Mouse (Mus musculus): ENCODE results near the gene Acsm1. TPM values are rescaled to one million over a fixed set of nuclear protein-coding genes. Genes with fewer than 3 reads are reported as not detected.
"Not testable (repeated sequence)": the region's sequence is repeated elsewhere in the genome, so short reads cannot be mapped to it uniquely, and the experiment has no call there.

Acsm1 gene
- 0.28 and 0.52 TPM in 2 replicates for polyA plus RNA-seq (2015; fragmentation: Nextera tagmentation; extraction: Ambion mirVana)

DNA sequence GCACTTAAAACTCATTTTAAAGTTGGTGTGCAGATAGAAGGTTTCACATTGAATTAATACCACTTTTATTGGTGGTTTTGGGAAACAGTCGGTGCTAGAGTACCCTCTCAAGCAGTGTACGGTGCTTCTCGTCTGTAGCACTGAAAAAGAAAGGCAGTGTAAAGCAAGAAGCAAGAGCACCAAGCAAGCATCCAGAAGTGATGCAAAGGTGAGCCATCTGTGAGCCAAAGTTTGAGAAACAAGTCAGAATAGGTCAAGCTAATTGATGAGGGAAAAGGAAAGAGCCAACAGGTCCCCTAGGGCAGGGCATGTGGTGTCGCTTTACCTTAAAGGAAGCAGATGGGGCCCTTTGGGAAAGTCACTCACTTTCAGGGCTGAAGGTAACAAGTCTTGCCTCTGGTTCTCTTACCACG, at the start of gene Acsm1:
Acsm1 (plus strand) TSS at position 363 of the 413 bp plus-strand sequence.
- Histone ChIP-seq H3K27ac (replicated peaks) (no peak within 1 kb of the TSS), H3K4me2 (replicated peaks) (no peak within 1 kb of the TSS), H3K4me1 (no peaks in the 10 kb centered on the region), H3K9me3 (replicated peaks) (no peaks in the 10 kb centered on the region), H3K27me3 (no peaks in the 10 kb centered on the region), H3K4me3 (replicated peaks) (no peak within 1 kb of the TSS), H3K9ac (no peak within 1 kb of the TSS), H3K36me3 (no peaks in the 10 kb centered on the region)
- no peak for ATAC-seq (ENCODE audit: insufficient number of reproducible peaks, low FRiP score, low TSS enrichment, low read depth)
- WGBS = 71% methylated on average over 5 of the region's 5 CpGs

DNA sequence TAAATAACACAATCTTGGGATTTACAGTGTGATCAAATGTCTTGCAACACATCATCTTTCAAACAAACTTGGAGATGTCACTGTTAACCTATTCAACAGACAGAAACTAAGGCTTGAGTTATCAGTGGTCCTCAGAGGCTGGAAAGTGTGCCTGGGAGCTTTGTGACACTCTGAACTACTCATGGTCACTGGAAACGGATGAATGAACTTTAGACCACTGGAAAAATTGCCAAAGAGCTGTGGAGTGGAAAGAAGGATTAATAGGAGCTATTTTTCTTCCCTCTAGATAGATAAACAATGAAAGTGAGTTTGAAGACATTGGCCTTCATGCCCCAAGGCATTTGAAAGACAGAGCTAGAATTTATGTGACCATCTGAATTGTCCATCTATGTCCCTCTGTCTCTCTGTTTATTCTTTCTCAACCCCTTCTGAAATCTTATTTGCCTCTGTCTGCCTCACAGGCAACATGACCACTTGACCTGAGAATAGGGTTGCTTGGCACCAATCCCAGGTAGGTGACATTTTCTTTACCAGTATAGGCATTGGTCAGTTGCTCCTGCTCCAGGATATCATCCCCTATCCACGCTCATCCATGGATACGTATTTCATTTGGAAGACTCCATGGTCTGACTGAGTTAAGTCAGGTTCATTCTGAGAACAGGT, 46.9 kb upstream of the Acsm1 start:
- WGBS = 77% methylated on average over 3 of the region's 3 CpGs
- Histone ChIP-seq H3K27ac (replicated peaks) (no peak overlapping the region), H3K4me3 (replicated peaks) (no peak overlapping the region), H3K36me3 (no peaks in the 10 kb centered on the region), H3K27me3 (no peaks in the 10 kb centered on the region), H3K4me2 (replicated peaks) (no peak overlapping the region), H3K9ac (no peak overlapping the region), H3K4me1 (no peaks in the 10 kb centered on the region), H3K9me3 (replicated peaks) (no peaks in the 10 kb centered on the region)
- no peak for ATAC-seq (ENCODE audit: insufficient number of reproducible peaks, low FRiP score, low TSS enrichment, low read depth)

DNA sequence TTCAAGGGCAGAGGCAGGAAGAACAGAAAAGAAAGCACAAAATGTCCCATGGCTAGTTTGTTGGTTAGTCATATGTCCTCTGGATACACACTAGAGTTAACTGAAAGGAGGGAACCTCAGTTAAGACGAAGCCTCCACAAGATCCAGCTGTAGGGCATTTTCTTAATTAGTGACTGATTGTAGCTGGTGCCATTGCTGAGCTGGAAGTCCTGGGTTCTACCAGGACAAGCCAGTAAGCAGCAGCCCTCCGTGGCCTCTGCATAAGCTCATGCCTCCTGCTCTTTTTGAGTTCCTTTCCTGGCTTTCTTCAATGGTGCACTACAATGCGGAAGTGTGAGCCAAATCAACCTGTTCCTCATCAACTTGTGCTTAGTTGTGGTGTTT, 46.4 kb upstream of the Acsm1 start:
- no peak overlapping the region for H3K4me2 ChIP-seq (replicated peaks)
- ATAC-seq (ENCODE audit: insufficient number of reproducible peaks, low FRiP score, low TSS enrichment, low read depth) = no peak
- no peak overlapping the region for H3K4me3 ChIP-seq (replicated peaks)
- no peaks in the 10 kb centered on the region for H3K27me3 ChIP-seq
- H3K9me3 ChIP-seq (replicated peaks) = no peaks in the 10 kb centered on the region
- no peak overlapping the region for H3K9ac ChIP-seq
- no peaks in the 10 kb centered on the region for H3K36me3 ChIP-seq
- WGBS = 72% methylated on average over 3 of the region's 3 CpGs
- H3K4me1 ChIP-seq = no peaks in the 10 kb centered on the region
- H3K27ac ChIP-seq (replicated peaks) = no peak overlapping the region

DNA sequence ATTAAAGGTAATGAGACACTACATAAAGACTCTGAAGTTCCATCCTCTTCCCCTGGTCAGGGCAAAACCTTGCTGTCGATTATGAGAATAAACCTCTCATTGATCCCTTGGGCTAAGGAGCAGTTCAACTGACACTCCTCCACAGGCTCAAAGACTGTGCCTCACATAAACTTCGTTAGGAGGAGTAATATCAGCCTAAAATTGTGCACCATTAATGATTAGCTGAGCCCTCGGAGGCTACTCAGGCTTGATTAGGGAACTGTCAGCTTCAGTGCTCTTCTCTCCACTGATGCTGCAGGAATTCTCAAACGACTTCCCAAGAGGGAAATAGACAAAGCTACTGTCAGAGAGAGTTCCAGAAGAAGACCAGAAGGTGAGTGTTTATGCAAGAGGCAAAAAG, 45.4 kb upstream of the Acsm1 start:
- Histone ChIP-seq H3K27ac (replicated peaks) (no peak overlapping the region), H3K4me1 (no peaks in the 10 kb centered on the region), H3K9ac (no peak overlapping the region), H3K36me3 (no peaks in the 10 kb centered on the region), H3K4me2 (replicated peaks) (no peak overlapping the region), H3K4me3 (replicated peaks) (no peak overlapping the region), H3K27me3 (no peaks in the 10 kb centered on the region), H3K9me3 (replicated peaks) (no peaks in the 10 kb centered on the region)
- no peak for ATAC-seq (ENCODE audit: insufficient number of reproducible peaks, low FRiP score, low TSS enrichment, low read depth)
- 52% methylated on average over 4 of the region's 4 CpGs for WGBS

DNA sequence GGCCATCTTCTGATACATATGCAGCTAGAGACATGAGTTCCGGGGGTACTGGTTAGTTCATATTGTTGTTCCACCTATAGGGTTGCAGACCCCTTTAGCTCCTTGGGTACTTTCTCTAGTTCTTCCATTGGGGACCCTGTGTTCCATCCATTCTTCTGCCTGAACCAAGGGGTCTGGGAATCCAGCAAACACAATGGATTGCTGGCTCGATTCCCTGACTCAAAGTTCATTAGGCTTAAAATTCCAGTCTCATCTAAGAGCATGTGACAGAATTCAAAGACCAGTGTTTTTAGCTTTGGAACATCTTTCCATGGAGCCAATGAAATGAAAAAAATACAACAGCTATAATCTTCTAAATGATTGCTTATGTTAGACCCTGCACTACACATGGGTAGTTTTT, 44.4 kb upstream of the Acsm1 start:
- not testable (repeated sequence) for ATAC-seq (ENCODE audit: insufficient number of reproducible peaks, low FRiP score, low TSS enrichment, low read depth); H3K36me3 ChIP-seq; H3K27me3 ChIP-seq; H3K9ac ChIP-seq; H3K27ac ChIP-seq (replicated peaks); H3K4me1 ChIP-seq; H3K4me2 ChIP-seq (replicated peaks); H3K9me3 ChIP-seq (replicated peaks); H3K4me3 ChIP-seq (replicated peaks)
- WGBS = 86% methylated on average over 2 of the region's 2 CpGs

DNA sequence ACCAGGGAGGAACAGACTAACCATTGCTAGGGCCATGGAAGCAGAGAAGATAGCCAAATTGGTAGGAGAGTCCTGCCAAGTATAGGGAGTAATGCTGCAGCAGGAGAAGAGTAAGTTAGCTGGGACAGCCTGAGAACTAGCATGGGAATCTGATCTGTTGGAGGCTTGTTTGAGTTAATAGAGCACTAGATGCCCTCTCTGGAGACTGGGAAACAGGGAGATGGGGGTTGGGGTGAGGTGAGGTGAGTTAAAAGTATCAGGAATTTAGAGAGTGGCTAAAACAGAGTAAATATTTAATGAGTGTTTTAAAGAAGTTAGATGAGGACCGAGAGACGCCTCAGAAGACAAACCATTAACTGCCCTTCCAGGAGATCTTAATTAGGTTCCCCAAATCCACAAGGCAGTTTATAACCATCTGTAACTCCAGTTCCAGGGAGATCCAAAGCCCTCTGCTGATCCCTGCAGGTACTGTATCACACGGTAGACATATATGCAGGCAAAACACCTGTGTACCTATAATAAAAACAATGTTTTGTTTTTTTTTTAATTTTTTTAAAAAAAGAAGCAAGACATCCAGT, 12.2 kb upstream of the Acsm1 start:
- H3K9me3 ChIP-seq (replicated peaks) = no peaks in the 10 kb centered on the region

DNA sequence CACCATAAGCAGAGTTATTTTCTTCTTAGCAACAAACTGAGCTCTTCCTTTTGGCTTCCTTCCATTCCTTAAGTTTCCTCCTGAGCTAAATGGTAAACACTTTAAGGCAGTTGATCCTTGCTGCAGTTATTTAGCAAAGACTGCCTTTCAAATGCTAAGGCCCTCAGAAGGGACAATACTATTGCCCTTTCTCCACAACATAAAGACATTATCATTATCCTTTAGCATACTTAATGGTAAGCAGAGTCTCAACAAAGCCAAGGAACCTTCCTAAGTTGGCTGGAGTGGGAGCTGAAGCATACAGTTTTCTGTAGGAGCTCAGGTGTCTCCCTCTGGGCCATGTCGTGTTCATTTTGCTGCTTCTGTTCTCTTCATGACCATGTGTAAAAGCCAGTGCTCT, 11.5 kb upstream of the Acsm1 start:
- Histone ChIP-seq H3K4me1 (no peaks in the 10 kb centered on the region), H3K4me3 (replicated peaks) (no peak overlapping the region), H3K36me3 (no peaks in the 10 kb centered on the region), H3K27ac (replicated peaks) (no peak overlapping the region), H3K9ac (no peak overlapping the region), H3K27me3 (no peaks in the 10 kb centered on the region), H3K9me3 (replicated peaks) (no peaks in the 10 kb centered on the region), H3K4me2 (replicated peaks) (no peak overlapping the region)
- no peak for ATAC-seq (ENCODE audit: insufficient number of reproducible peaks, low FRiP score, low TSS enrichment, low read depth)
- 27% methylated on average over 1 of the region's 1 CpGs for WGBS

More for the DNA sequence above, 12.2 kb upstream of the Acsm1 start:
- ATAC-seq (ENCODE audit: insufficient number of reproducible peaks, low FRiP score, low TSS enrichment, low read depth) = no peak
- no peak overlapping the region for H3K4me3 ChIP-seq (replicated peaks)
- no peaks in the 10 kb centered on the region for H3K27me3 ChIP-seq
- no peaks in the 10 kb centered on the region for H3K4me1 ChIP-seq
- H3K27ac ChIP-seq (replicated peaks) = no peak overlapping the region
- WGBS = 74% methylated on average over 3 of the region's 3 CpGs
- H3K4me2 ChIP-seq (replicated peaks) = no peak overlapping the region
- no peak overlapping the region for H3K9ac ChIP-seq
- no peaks in the 10 kb centered on the region for H3K36me3 ChIP-seq

DNA sequence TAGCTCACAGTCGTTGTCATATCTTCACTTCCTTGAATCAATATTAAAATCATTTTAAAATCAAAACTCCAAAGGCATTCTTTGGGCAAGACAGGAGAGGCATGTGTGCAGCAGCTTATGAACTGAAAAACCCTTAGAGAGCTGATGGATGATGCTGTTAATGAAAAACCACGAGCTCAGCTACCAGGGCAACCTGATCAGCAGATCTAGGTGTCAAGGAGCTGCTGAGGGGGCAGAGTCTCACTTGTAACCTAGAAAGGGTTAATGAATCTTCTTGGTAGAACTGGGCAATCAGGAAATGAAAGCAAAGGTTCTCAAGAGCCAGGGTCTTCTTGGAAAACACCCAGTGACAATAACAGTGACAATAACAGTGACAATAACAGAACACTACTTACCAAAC, 10.3 kb upstream of the Acsm1 start:
- 52% methylated on average over 2 of the region's 2 CpGs for WGBS
- no peak overlapping the region for H3K9ac ChIP-seq
- no peaks in the 10 kb centered on the region for H3K4me1 ChIP-seq
- H3K4me3 ChIP-seq (replicated peaks) = no peak overlapping the region
- H3K4me2 ChIP-seq (replicated peaks) = no peak overlapping the region
- H3K27me3 ChIP-seq = no peaks in the 10 kb centered on the region
- no peaks in the 10 kb centered on the region for H3K9me3 ChIP-seq (replicated peaks)
- no peaks in the 10 kb centered on the region for H3K36me3 ChIP-seq
- H3K27ac ChIP-seq (replicated peaks) = no peak overlapping the region
- ATAC-seq (ENCODE audit: insufficient number of reproducible peaks, low FRiP score, low TSS enrichment, low read depth) = no peak

DNA sequence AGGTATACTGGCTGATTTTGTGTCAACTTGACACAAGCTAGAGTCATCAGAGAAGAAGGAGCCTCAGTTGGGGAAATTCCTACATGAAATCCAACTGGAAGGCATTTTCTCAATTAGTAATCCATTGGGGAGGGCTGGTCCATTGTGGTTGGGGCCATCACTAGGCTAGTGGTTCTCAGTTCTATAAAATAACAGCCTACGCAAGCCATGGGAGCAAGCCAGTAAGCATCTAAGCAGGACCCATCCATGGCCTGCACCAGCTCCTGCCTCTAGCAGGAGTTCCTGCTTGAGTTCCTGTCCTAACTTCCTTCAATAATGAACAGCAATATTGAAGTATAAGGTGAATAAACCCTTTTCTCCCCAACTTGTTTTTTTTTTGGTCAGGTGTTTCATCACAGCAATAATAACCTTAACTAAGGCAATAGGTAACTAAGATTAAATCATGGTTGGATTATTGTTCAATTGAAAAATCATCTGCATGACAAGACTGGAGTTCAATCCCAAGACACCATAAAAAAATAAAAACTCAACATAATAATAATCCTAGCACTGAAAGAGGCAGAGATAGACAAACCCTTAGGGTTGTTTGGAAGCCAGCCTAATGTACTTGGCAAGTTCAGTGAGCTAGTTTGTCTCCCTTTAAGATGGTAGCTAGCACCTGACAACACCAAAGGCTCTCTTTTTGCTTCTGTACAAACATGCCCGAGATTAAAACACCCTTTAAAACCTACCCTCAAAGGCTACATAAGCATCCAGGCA, 5.5 kb upstream of the Acsm1 start:
- no peaks in the 10 kb centered on the region for H3K36me3 ChIP-seq
- H3K27ac ChIP-seq (replicated peaks) = no peak overlapping the region
- H3K9me3 ChIP-seq (replicated peaks) = no peaks in the 10 kb centered on the region
- ATAC-seq (ENCODE audit: insufficient number of reproducible peaks, low FRiP score, low TSS enrichment, low read depth) = no peak
- H3K4me1 ChIP-seq = no peaks in the 10 kb centered on the region
- no peak overlapping the region for H3K4me2 ChIP-seq (replicated peaks)
- H3K9ac ChIP-seq = no peak overlapping the region
- WGBS = 69% methylated on average over 2 of the region's 2 CpGs
- no peak overlapping the region for H3K4me3 ChIP-seq (replicated peaks)
- H3K27me3 ChIP-seq = no peaks in the 10 kb centered on the region

DNA sequence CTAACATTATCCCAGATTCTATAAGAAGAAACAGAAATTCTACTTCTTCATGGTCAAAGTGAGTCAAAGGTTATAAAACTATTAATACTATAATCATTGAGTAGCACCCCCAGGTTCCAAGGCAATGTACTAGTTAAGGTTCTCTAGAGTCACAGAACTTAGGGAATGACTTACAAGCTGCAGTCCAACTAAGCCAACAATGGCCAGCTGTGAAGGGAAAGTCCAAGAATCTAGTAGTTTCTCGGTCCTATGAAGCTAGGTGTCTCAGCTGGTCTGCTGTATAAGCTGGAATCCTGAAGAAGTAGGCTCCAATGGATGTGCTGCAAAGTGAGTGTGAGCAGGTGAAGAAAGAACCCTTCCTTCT, 4.9 kb upstream of the Acsm1 start:
- WGBS = 72% methylated on average over 1 of the region's 1 CpGs
- H3K9me3 ChIP-seq (replicated peaks) = no peaks in the 10 kb centered on the region
- no peaks in the 10 kb centered on the region for H3K4me1 ChIP-seq
- no peaks in the 10 kb centered on the region for H3K36me3 ChIP-seq
- H3K4me3 ChIP-seq (replicated peaks) = no peak overlapping the region
- no peak for ATAC-seq (ENCODE audit: insufficient number of reproducible peaks, low FRiP score, low TSS enrichment, low read depth)
- no peak overlapping the region for H3K4me2 ChIP-seq (replicated peaks)
- H3K27me3 ChIP-seq = no peaks in the 10 kb centered on the region
- H3K9ac ChIP-seq = no peak overlapping the region
- H3K27ac ChIP-seq (replicated peaks) = no peak overlapping the region

DNA sequence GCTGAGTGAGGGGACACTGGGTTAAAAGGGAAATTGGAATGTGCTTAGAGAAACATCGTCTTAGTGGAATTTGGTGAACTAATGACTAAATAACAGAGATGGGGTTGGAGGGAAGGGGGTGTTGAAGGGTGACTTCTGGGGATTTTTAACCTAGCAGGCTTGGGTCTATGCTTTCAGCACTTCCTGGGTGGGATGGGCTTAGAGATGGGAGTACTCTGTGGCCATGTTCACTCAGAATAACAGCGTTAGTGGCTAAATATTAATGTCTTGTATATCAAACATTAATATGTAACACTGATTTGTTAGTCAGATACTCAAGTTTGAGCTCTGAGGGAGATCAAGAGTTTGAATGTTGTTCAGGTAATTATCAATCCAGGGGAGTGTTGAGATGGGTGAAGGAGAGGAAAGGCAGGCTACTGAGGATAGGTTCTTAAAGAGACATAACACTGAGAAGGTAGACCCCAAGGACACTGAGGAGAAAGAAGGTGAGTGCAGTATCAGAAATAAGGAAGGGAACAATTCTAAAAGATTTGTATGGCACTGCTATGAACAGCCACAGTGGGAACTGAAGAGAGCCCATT, 1.8 kb upstream of the Acsm1 start:
- H3K4me2 ChIP-seq (replicated peaks) = no peak overlapping the region
- no peaks in the 10 kb centered on the region for H3K27me3 ChIP-seq
- H3K4me1 ChIP-seq = no peaks in the 10 kb centered on the region
- no peak overlapping the region for H3K27ac ChIP-seq (replicated peaks)
- no peak overlapping the region for H3K4me3 ChIP-seq (replicated peaks)
- H3K9me3 ChIP-seq (replicated peaks) = no peaks in the 10 kb centered on the region
- ATAC-seq (ENCODE audit: insufficient number of reproducible peaks, low FRiP score, low TSS enrichment, low read depth) = no peak
- no peaks in the 10 kb centered on the region for H3K36me3 ChIP-seq
- H3K9ac ChIP-seq = no peak overlapping the region
- 71% methylated on average over 2 of the region's 2 CpGs for WGBS
